Mouse (Mus musculus): Measurements from ENCODE around the gene Jph3.
A peak's percentile ranks its signal among the peaks of the same experiment; 100 is the strongest.

The Jph3 gene

GRCm38 (mm10) chr8:121782493-121782892, 53.1 kb downstream of the Jph3 start:
- DNase-seq (ENCODE audit: low read depth in 2 of 2, low spot score in 2 of 2) = no peak

- DNase-seq (ENCODE audit: low read depth in 2 of 2, low spot score in 2 of 2) = no peak
Measured at GRCm38 (mm10) chr8:121786542-121786941, 57.1 kb downstream of the Jph3 start.

GRCm38 (mm10) chr8:121788786-121789185, 59.4 kb downstream of the Jph3 start:
- DNase-seq (ENCODE audit: low read depth in 2 of 2, low spot score in 2 of 2) = no peak

- DNase-seq (ENCODE audit: low read depth in 2 of 2, low spot score in 2 of 2) = no peak
Measured at GRCm38 (mm10) chr8:121792159-121792558, 62.7 kb downstream of the Jph3 start.

- DNase-seq (ENCODE audit: low read depth in 2 of 2, low spot score in 2 of 2) = no peak
Measured at GRCm38 (mm10) chr8:121792627-121793026, 63.2 kb downstream of the Jph3 start.

GRCm38 (mm10) chr8:121794151-121794550, 64.7 kb downstream of the Jph3 start:
- DNase-seq (ENCODE audit: low read depth in 2 of 2, low spot score in 2 of 2) = no peak

- no peak for DNase-seq (ENCODE audit: low read depth in 2 of 2, low spot score in 2 of 2)
Measured at GRCm38 (mm10) chr8:121795461-121795860, 66.0 kb downstream of the Jph3 start.

GRCm38 (mm10) chr8:121796406-121796805, 67.0 kb downstream of the Jph3 start:
- DNase-seq (ENCODE audit: low read depth in 2 of 2, low spot score in 2 of 2) = no peak

GRCm38 (mm10) chr8:121798401-121798800, 69.0 kb downstream of the Jph3 start:
- no peak for DNase-seq (ENCODE audit: low read depth in 2 of 2, low spot score in 2 of 2)

- DNase-seq (ENCODE audit: low read depth in 2 of 2, low spot score in 2 of 2) = no peak
Measured at GRCm38 (mm10) chr8:121804829-121805228, 75.4 kb downstream of the Jph3 start.

- no peak for DNase-seq (ENCODE audit: low read depth in 2 of 2, low spot score in 2 of 2)
Measured at GRCm38 (mm10) chr8:121806126-121806525, 76.7 kb downstream of the Jph3 start.

GRCm38 (mm10) chr8:121808032-121808431, 78.6 kb downstream of the Jph3 start:
- DNase-seq (ENCODE audit: low read depth in 2 of 2, low spot score in 2 of 2) = no peak

- no peak for DNase-seq (ENCODE audit: low read depth in 2 of 2, low spot score in 2 of 2)
Measured at GRCm38 (mm10) chr8:121809524-121810155, 80.2 kb downstream of the Jph3 start.

GRCm38 (mm10) chr8:121811502-121811901, 82.1 kb downstream of the Jph3 start:
- DNase-seq (ENCODE audit: low read depth in 2 of 2, low spot score in 2 of 2) = no peak

- DNase-seq (ENCODE audit: low read depth in 2 of 2, low spot score in 2 of 2) = no peak
Measured at GRCm38 (mm10) chr8:121811931-121812570, 82.6 kb downstream of the Jph3 start.

GRCm38 (mm10) chr8:121818226-121818625, 88.8 kb downstream of the Jph3 start:
- no peak for DNase-seq (ENCODE audit: low read depth in 2 of 2, low spot score in 2 of 2)

GRCm38 (mm10) chr8:121820840-121821239, 91.4 kb downstream of the Jph3 start:
- DNase-seq (ENCODE audit: low read depth in 2 of 2, low spot score in 2 of 2) = no peak

GRCm38 (mm10) chr8:121821320-121821719, 91.9 kb downstream of the Jph3 start:
- DNase-seq (ENCODE audit: low read depth in 2 of 2, low spot score in 2 of 2) = no peak

GRCm38 (mm10) chr8:121821770-121822169, 92.3 kb downstream of the Jph3 start:
- no peak for DNase-seq (ENCODE audit: low read depth in 2 of 2, low spot score in 2 of 2)

- no peak for DNase-seq (ENCODE audit: low read depth in 2 of 2, low spot score in 2 of 2)
Measured at GRCm38 (mm10) chr8:121827726-121828125, 98.3 kb downstream of the Jph3 start.

- no peak for DNase-seq (ENCODE audit: low read depth in 2 of 2, low spot score in 2 of 2)
Measured at GRCm38 (mm10) chr8:121828376-121829023, 99.1 kb downstream of the Jph3 start.

- peak; percentile 81 to 84 for DNase-seq (ENCODE audit: low read depth in 2 of 2, low spot score in 2 of 2)
Measured at GRCm38 (mm10) chr8:121829048-121829776, 99.8 kb downstream of the Jph3 start, which contains the start of gene Klhdc4. Klhdc4 (minus strand) TSS chr8:121829569.

Measured in CD8-positive naive resting alpha-beta T cell, adult 2 months (primary cell).